In the genomic region with DNA sequence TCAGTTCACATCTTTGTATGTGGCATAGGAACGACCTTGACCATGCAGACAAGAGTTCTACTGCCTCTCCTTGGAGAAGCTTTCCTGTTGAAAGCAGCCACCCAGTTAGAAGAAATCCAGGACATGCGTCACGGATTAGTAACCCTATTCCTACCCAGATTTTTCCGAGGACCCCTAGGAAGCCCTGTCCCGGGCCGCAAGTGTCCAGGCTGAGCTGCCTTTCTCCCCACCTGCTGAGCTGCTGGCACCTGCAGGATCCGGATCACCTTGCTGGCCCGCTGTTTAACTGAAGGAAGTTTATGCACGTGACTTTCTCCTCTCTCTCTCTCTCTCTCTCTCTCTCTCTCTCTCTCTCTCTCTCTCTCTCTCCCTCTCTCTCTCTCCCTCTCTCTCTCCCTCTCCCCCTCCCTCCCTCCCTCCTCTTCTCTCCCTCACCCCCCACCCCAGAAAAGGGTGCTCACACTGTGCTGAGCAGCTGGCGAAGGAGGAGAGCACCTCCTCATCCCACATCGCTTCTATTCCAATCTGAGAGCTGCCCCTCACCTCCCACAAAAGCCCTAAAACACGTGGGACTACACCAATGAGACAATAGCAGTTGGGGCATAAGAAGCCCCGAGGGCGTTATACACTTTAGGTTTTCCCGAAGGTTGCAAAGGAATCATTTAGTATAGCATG, we compare ENCODE assay signal across 7 mouse cellular contexts. TPM values are rescaled to one million over a fixed set of nuclear protein-coding genes. Genes with fewer than 3 reads are reported as not detected.
DNase-seq lines count a peak whose midpoint lies in the region; ATAC-seq lines count a peak whose summit lies in the region.

No protein-coding gene starts in this region.

- 0 out of 2 replicates have a peak overlapping the region, but pooled peaks have one; percentile 61 for H3K9ac ChIP-seq in liver, embryonic 15.5 days
- H3K9ac ChIP-seq in stomach, embryonic 14.5 days (replicated peaks; ENCODE audit: low read depth, low read length) = no peak overlapping the region

- DNase-seq in ES-CJ7 (ENCODE audit: low read depth, low spot score) = peak; percentile 41
- DNase-seq in cerebellum, adult 18-20 months = peak; percentile 45 to 55
- peak; percentile 28 to 45 for DNase-seq in frontal cortex, postnatal 10 days (ENCODE audit: low spot score in 2 of 2)
- DNase-seq in kidney, adult 18-20 months = peak; percentile 58
- DNase-seq in gastrocnemius, postnatal 4 days (ENCODE audit: low spot score in 2 of 2) = no peak

- H3K9me3 ChIP-seq in liver, embryonic 15.5 days (replicated peaks) = no peaks in the 10 kb centered on the region
- H3K9me3 ChIP-seq in stomach, embryonic 14.5 days (ENCODE audit: control insufficient read depth, low read depth, low read length) = no peaks in the 10 kb centered on the region

- WGBS in liver, embryonic 15.5 days (ENCODE audit: insufficient replicate concordance) = 6% methylated on average over 15 of the region's 15 CpGs
- 2% methylated on average over 15 of the region's 15 CpGs for WGBS in stomach, embryonic 14.5 days

- no peak for ATAC-seq in liver, embryonic 15.5 days (ENCODE audit: insufficient read depth)
- peak; percentile 42; the same call in 1 of the 2 replicates for ATAC-seq in stomach, embryonic 14.5 days (ENCODE audit: insufficient number of reproducible peaks, insufficient read depth, low FRiP score, low read depth)

- no peaks in the 10 kb centered on the region; the same call in 1 of the 2 replicates for H3K36me3 ChIP-seq in liver, embryonic 15.5 days (replicated peaks)
- H3K36me3 ChIP-seq in stomach, embryonic 14.5 days (ENCODE audit: control insufficient read depth, insufficient read depth, low read length) = no peaks in the 10 kb centered on the region

- H3K27me3 ChIP-seq in liver, embryonic 15.5 days = peaks cover 77% of the 10 kb centered on the region
- H3K27me3 ChIP-seq in stomach, embryonic 14.5 days (ENCODE audit: control insufficient read depth, insufficient read depth, low read length) = no peaks in the 10 kb centered on the region; the same call in 1 of the 2 replicates

- H3K4me3 ChIP-seq in liver, embryonic 15.5 days (replicated peaks) = peak overlapping the region; percentile 67
- H3K4me3 ChIP-seq in stomach, embryonic 14.5 days (ENCODE audit: low read depth, low read length) = peak overlapping the region; percentile 62

- peak overlapping the region; percentile 97 for H3K4me2 ChIP-seq in liver, embryonic 15.5 days
- peak overlapping the region; percentile 97 for H3K4me2 ChIP-seq in stomach, embryonic 14.5 days (replicated peaks; ENCODE audit: low read depth, low read length)

- peaks cover 64% of the 10 kb centered on the region for H3K4me1 ChIP-seq in liver, embryonic 15.5 days (replicated peaks)
- H3K4me1 ChIP-seq in stomach, embryonic 14.5 days (ENCODE audit: control insufficient read depth, insufficient read depth, low read length) = peaks cover 6% of the 10 kb centered on the region; the same call in 1 of the 2 replicates

- no peak overlapping the region for H3K27ac ChIP-seq in liver, embryonic 15.5 days (replicated peaks)
- no peak overlapping the region for H3K27ac ChIP-seq in stomach, embryonic 14.5 days (ENCODE audit: low read length)

RNA-seq across cellular contexts. Expression of a gene that starts 0.7 kb away (rescaled TPM):
- polyA plus RNA-seq in liver, embryonic 15.5 days (2015; fragmentation: Nextera tagmentation; extraction: Ambion mirVana) = 1.9 and 2.3 TPM in 2 replicates
- 7.1 and 11.0 TPM in 2 replicates for polyA plus RNA-seq in stomach, embryonic 14.5 days (2014; fragmentation: Nextera tagmentation; extraction: Ambion mirVana)
- total RNA-seq in gastrocnemius, postnatal 4 days (2021) = 10 to 100 TPM; 84.8 to 85.5 TPM

RNA-seq across cellular contexts. Expression of a gene that starts 31.5 kb away (rescaled TPM):
- 0.60 and 0.67 TPM in 2 replicates for polyA plus RNA-seq in liver, embryonic 15.5 days (2015; fragmentation: Nextera tagmentation; extraction: Ambion mirVana)
- polyA plus RNA-seq in stomach, embryonic 14.5 days (2014; fragmentation: Nextera tagmentation; extraction: Ambion mirVana) = 5.6 and 6.9 TPM in 2 replicates
- 1 to 10 TPM; 4.3 to 5.8 TPM for total RNA-seq in gastrocnemius, postnatal 4 days (2021)

RNA-seq across cellular contexts. Expression of a gene that starts 49.0 kb away (rescaled TPM):
- polyA plus RNA-seq in liver, embryonic 15.5 days (2015; fragmentation: Nextera tagmentation; extraction: Ambion mirVana) = 25.0 and 30.2 TPM in 2 replicates
- polyA plus RNA-seq in stomach, embryonic 14.5 days (2014; fragmentation: Nextera tagmentation; extraction: Ambion mirVana) = 38.2 and 45.5 TPM in 2 replicates
- total RNA-seq in gastrocnemius, postnatal 4 days (2021) = 10 to 100 TPM; 59.7 to 65.8 TPM

Comparison
In these comparisons a context has a peak if more than half of its experiments do, and no peak if none do; other contexts are left out.
1. DNase-seq: peak in ES-CJ7 (single experiment), cerebellum, adult 18-20 months (2 of 2), frontal cortex, postnatal 10 days (2 of 2) and kidney, adult 18-20 months (single experiment); none in gastrocnemius, postnatal 4 days (0 of 2).